Mouse (Mus musculus) erythroblast, embryonic 14.5 days (primary cell): ENCODE measurements around the gene Eif5a2.

Source experiments
- GATA1 ChIP-seq: IDR thresholded peaks from 2 replicates; pipeline ENCODE4 v1.6.1; 2012; ENCODE audit warnings: low read length, inconsistent platforms, mixed read lengths
- TAL1 ChIP-seq: IDR thresholded peaks from 3 replicates; pipeline ENCODE4 v1.6.1; 2012; ENCODE audit warnings: low read length, inconsistent platforms, mixed read lengths

DNA sequence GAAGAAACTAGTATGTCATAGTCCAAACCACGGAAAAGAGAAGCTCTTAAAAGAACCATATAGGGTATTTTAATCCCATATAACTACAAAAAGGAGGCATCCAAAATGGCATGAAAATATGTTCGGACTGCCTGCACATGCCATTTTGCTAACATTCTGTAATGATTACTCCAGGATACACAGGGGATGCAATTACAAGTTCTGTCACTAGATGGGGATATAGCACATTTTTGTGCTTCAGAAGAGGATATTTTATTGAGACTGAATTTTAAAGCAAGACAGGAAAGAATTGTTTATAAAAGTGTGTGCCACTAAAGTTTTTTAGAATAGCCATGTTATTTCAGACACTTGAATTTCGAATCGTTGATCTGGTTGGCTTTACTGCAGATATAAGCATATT is 33.3 kb downstream of the Eif5a2 start:
- TF ChIP-seq GATA1 (no peak), TAL1 (no peak)
